Comparison of ENCODE assay signal across 8 mouse cellular contexts in the genomic region with DNA sequence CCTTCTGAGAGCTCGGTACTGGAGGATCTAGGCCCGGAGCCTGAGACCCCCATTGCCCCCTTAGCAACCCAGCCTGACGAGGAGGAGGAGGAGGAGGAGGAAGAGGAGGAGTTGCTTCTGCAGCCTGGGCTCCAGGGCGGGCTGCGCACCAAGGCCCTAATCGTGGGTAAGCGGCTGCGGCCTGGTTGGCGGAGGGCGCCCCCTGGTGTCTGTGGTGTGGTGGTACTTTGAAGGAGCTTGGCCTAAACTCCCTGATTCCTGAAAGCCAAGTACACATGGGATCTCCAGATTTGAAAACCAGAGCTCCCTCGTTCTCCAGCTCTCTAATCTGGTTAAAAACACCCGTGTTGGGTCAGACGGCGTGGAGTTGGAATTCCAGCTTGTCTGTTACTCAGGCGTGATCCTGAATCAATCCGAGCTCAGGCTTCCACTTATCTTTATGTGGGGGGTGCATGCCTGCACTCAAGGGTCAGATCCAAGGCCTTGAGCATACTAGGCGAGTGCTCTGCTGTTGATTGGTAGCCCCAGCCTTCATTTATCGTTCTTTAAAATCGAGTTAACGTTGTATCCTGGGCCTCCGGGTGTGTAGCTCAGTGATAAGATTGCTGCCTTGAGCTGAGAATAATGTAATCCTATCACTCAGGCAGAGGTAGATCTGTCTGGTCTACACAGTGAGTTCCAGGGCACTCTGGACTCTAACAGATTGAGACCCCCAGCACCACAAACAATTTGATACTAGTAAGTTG. TPM values are rescaled to one million over a fixed set of nuclear protein-coding genes. Genes with fewer than 3 reads are reported as not detected.
DNase-seq lines count a peak whose midpoint lies in the region; ATAC-seq and TF ChIP-seq lines count a peak whose summit lies in the region.

No protein-coding gene starts in this region.

- TF ChIP-seq EP300 in heart, adult 2 months (IDR thresholded peaks at IDR 0.05; ENCODE audit: insufficient read depth, low read depth, low read length), result peak; percentile 96

- peak overlapping the region; percentile 46; the same call in 1 of the 2 replicates for H3K27ac ChIP-seq in midbrain, embryonic 10.5 days (replicated peaks)
- H3K27ac ChIP-seq in midbrain, embryonic 16.5 days (ENCODE audit: low read length), result no peak overlapping the region
- no peak overlapping the region for H3K27ac ChIP-seq in embryonic facial prominence, embryonic 12.5 days
- H3K27ac ChIP-seq in heart, adult 2 months, result peak overlapping the region; percentile 48

- peaks cover 71% of the 10 kb centered on the region for H3K36me3 ChIP-seq in midbrain, embryonic 10.5 days
- peaks cover 4% of the 10 kb centered on the region for H3K36me3 ChIP-seq in midbrain, embryonic 16.5 days (ENCODE audit: control insufficient read depth, insufficient read depth, low read length)
- H3K36me3 ChIP-seq in embryonic facial prominence, embryonic 12.5 days, result peaks cover 39% of the 10 kb centered on the region
- H3K36me3 ChIP-seq in heart, adult 2 months (ENCODE audit: control insufficient read depth, insufficient read depth, low read length), result peaks cover 9% of the 10 kb centered on the region; the same call in 1 of the 2 replicates
- H3K36me3 ChIP-seq in myocyte (ENCODE audit: control insufficient read depth, insufficient read depth), result peaks cover 23% of the 10 kb centered on the region

- peaks cover 11% of the 10 kb centered on the region for H3K9me3 ChIP-seq in midbrain, embryonic 10.5 days (replicated peaks)
- H3K9me3 ChIP-seq in midbrain, embryonic 16.5 days (replicated peaks; ENCODE audit: control insufficient read depth, low read length, poor library complexity, severe bottlenecking), result no peaks in the 10 kb centered on the region; the same call in 1 of the 2 replicates
- H3K9me3 ChIP-seq in embryonic facial prominence, embryonic 12.5 days, result no peaks in the 10 kb centered on the region

- no peak overlapping the region for H3K9ac ChIP-seq in midbrain, embryonic 16.5 days (ENCODE audit: low read depth, low read length)
- peak overlapping the region; percentile 5; the same call in 1 of the 2 replicates for H3K9ac ChIP-seq in embryonic facial prominence, embryonic 12.5 days
- peak overlapping the region; percentile 31; the same call in 1 of the 2 replicates for H3K9ac ChIP-seq in heart, adult 2 months (ENCODE audit: low read depth, low read length)

- no peak overlapping the region for H3ac ChIP-seq in myocyte (ENCODE audit: control insufficient read depth, insufficient read length)

- peak; percentile 85 for DNase-seq in midbrain, embryonic 10.5 days (ENCODE audit: low spot score)
- DNase-seq in heart, adult 2 months, result peak; percentile 89 to 93
- peak; percentile 86 for DNase-seq in kidney, adult 9 months
- DNase-seq in liver, result peak; percentile 90
- DNase-seq in spleen, postnatal 36 days (ENCODE audit: low spot score in 2 of 2), result peak; percentile 80 to 83

- H3K27me3 ChIP-seq in midbrain, embryonic 10.5 days (ENCODE audit: low read depth, poor library complexity, severe bottlenecking), result no peaks in the 10 kb centered on the region
- no peaks in the 10 kb centered on the region for H3K27me3 ChIP-seq in midbrain, embryonic 16.5 days (ENCODE audit: control insufficient read depth, insufficient read depth, low read depth, low read length)
- H3K27me3 ChIP-seq in embryonic facial prominence, embryonic 12.5 days, result no peaks in the 10 kb centered on the region
- no peaks in the 10 kb centered on the region for H3K27me3 ChIP-seq in heart, adult 2 months (ENCODE audit: control insufficient read depth, insufficient read depth, low read length)
- H3K27me3 ChIP-seq in myocyte (ENCODE audit: control insufficient read depth, insufficient read depth, insufficient read length), result no peaks in the 10 kb centered on the region

- intact Hi-C loops in heart, adult 2 months (cut with DNase I), result loop anchor here (1.0 to 2.0 kb wide), 2 partner anchors 38 to 133 kb away; no protein-coding TSS in a partner anchor

- TF ChIP-seq POLR2A in heart, adult 2 months (IDR thresholded peaks at IDR 0.05; ENCODE audit: insufficient read depth, low read depth, low read length), result no peak
- no peak for TF ChIP-seq POLR2A in myocyte (IDR thresholded peaks at IDR 0.05; ENCODE audit: insufficient read length, low read depth)

- 34% methylated on average over 21 of the region's 21 CpGs for WGBS in midbrain, embryonic 10.5 days
- WGBS in midbrain, embryonic 16.5 days, result 33% methylated on average over 21 of the region's 21 CpGs
- 32% methylated on average over 21 of the region's 21 CpGs for WGBS in embryonic facial prominence, embryonic 12.5 days
- 19% methylated on average over 21 of the region's 21 CpGs for WGBS in heart, adult 2 months

- peak overlapping the region; percentile 38 for H3K4me3 ChIP-seq in midbrain, embryonic 10.5 days
- no peak overlapping the region for H3K4me3 ChIP-seq in midbrain, embryonic 16.5 days (ENCODE audit: low read depth, low read length)
- H3K4me3 ChIP-seq in embryonic facial prominence, embryonic 12.5 days, result 0 out of 2 replicates have a peak overlapping the region, but pooled peaks have one; percentile 8
- peak overlapping the region; percentile 16; the same call in 1 of the 2 replicates for H3K4me3 ChIP-seq in heart, adult 2 months
- no peak overlapping the region for H3K4me3 ChIP-seq in myocyte

- no peak for ATAC-seq in midbrain, embryonic 16.5 days
- ATAC-seq in embryonic facial prominence, embryonic 12.5 days (ENCODE audit: insufficient number of reproducible peaks, insufficient read depth, low FRiP score, low TSS enrichment), result no peak

- no peaks in the 10 kb centered on the region for H3K79me2 ChIP-seq in heart, adult 2 months (replicated peaks; ENCODE audit: control insufficient read depth, insufficient read depth, low read length)
- H3K79me2 ChIP-seq in myocyte (ENCODE audit: control insufficient read depth, insufficient read depth), result peaks cover 61% of the 10 kb centered on the region

- peaks cover 41% of the 10 kb centered on the region for H3K4me1 ChIP-seq in midbrain, embryonic 10.5 days
- H3K4me1 ChIP-seq in midbrain, embryonic 16.5 days (ENCODE audit: control insufficient read depth, insufficient read depth, low read length), result peaks cover 31% of the 10 kb centered on the region
- peaks cover 35% of the 10 kb centered on the region for H3K4me1 ChIP-seq in embryonic facial prominence, embryonic 12.5 days
- peaks cover 10% of the 10 kb centered on the region for H3K4me1 ChIP-seq in heart, adult 2 months (ENCODE audit: control insufficient read depth, insufficient read depth, low read length)

- no peak overlapping the region for H3K4me2 ChIP-seq in midbrain, embryonic 16.5 days (ENCODE audit: low read length)
- H3K4me2 ChIP-seq in embryonic facial prominence, embryonic 12.5 days (replicated peaks), result peak overlapping the region; percentile 26
- H3K4me2 ChIP-seq in myocyte (ENCODE audit: low read depth), result peak overlapping the region; percentile 37

- TF ChIP-seq CTCF in heart, adult 2 months (IDR thresholded peaks at IDR 0.05), result no peak; the same call in none of the 2 replicates

TF ChIP-seq in myocyte, 11 proteins besides CTCF, POLR2A, EP300 and RAD21:
- TF ChIP-seq POLR2AphosphoS2 (IDR thresholded peaks at IDR 0.05; ENCODE audit: insufficient read length, low read depth) (peak; percentile 19), MAX (IDR thresholded peaks at IDR 0.05; ENCODE audit: low read depth) (no peak)
TF ChIP-seq in myocyte: peak in this region for 1.

RNA-seq across cellular contexts. Expression of gene Dhx16, which starts 5.7 kb away (rescaled TPM):
- polyA plus RNA-seq in midbrain, embryonic 10.5 days (2016; fragmentation: Nextera tagmentation; extraction: Ambion mirVana), result 51.6 and 54.3 TPM in 2 replicates
- polyA plus RNA-seq in midbrain, embryonic 16.5 days (2015; fragmentation: Nextera tagmentation; extraction: Ambion mirVana), result 28.4 and 30.5 TPM in 2 replicates
- 47.8 and 52.8 TPM in 2 replicates for polyA plus RNA-seq in embryonic facial prominence, embryonic 12.5 days (2016; fragmentation: Nextera tagmentation; extraction: Ambion mirVana)
- 10 to 100 TPM; 19.3 to 20.3 TPM for total RNA-seq in heart, adult 2 months (2021)
- 27.7 and 38.0 TPM in 2 replicates for polyA plus RNA-seq in heart, adult 2 months (2012; rRNA removed)
- polyA plus RNA-seq in myocyte (2012; fragmentation: generic; extraction: Trizol), result 29.4 TPM

RNA-seq across cellular contexts. Expression of gene Ppp1r18, which starts 8.6 kb away (rescaled TPM):
- 21.8 and 27.6 TPM in 2 replicates for polyA plus RNA-seq in midbrain, embryonic 10.5 days (2016; fragmentation: Nextera tagmentation; extraction: Ambion mirVana)
- polyA plus RNA-seq in midbrain, embryonic 16.5 days (2015; fragmentation: Nextera tagmentation; extraction: Ambion mirVana), result 18.4 and 18.8 TPM in 2 replicates
- 26.1 and 28.9 TPM in 2 replicates for polyA plus RNA-seq in embryonic facial prominence, embryonic 12.5 days (2016; fragmentation: Nextera tagmentation; extraction: Ambion mirVana)
- total RNA-seq in heart, adult 2 months (2021), result 10 to 100 TPM; 12.8 to 18.6 TPM
- 18.9 and 21.3 TPM in 2 replicates for polyA plus RNA-seq in heart, adult 2 months (2012; rRNA removed)
- 46.2 TPM for polyA plus RNA-seq in myocyte (2012; fragmentation: generic; extraction: Trizol)

RNA-seq across cellular contexts. Expression of gene Nrm, which starts 12.8 kb away (rescaled TPM):
- 80.0 and 84.5 TPM in 2 replicates for polyA plus RNA-seq in midbrain, embryonic 10.5 days (2016; fragmentation: Nextera tagmentation; extraction: Ambion mirVana)
- 13.5 and 14.6 TPM in 2 replicates for polyA plus RNA-seq in midbrain, embryonic 16.5 days (2015; fragmentation: Nextera tagmentation; extraction: Ambion mirVana)
- polyA plus RNA-seq in embryonic facial prominence, embryonic 12.5 days (2016; fragmentation: Nextera tagmentation; extraction: Ambion mirVana), result 39.9 and 43.9 TPM in 2 replicates
- total RNA-seq in heart, adult 2 months (2021), result 1 to 10 TPM; 1.8 TPM
- 5.3 and 5.6 TPM in 2 replicates for polyA plus RNA-seq in heart, adult 2 months (2012; rRNA removed)
- 18.5 TPM for polyA plus RNA-seq in myocyte (2012; fragmentation: generic; extraction: Trizol)

RNA-seq across cellular contexts. Expression of gene 2310061I04Rik, which starts 23.3 kb away (rescaled TPM):
- 29.0 and 29.6 TPM in 2 replicates for polyA plus RNA-seq in midbrain, embryonic 10.5 days (2016; fragmentation: Nextera tagmentation; extraction: Ambion mirVana)
- polyA plus RNA-seq in midbrain, embryonic 16.5 days (2015; fragmentation: Nextera tagmentation; extraction: Ambion mirVana), result 63.9 and 76.4 TPM in 2 replicates
- 24.0 and 24.3 TPM in 2 replicates for polyA plus RNA-seq in embryonic facial prominence, embryonic 12.5 days (2016; fragmentation: Nextera tagmentation; extraction: Ambion mirVana)
- 100 to 1,000 TPM in 1 of 2 experiments, 10 to 100 TPM in 1; 99.4 to 116 TPM for total RNA-seq in heart, adult 2 months (2021)
- 164 and 176 TPM in 2 replicates for polyA plus RNA-seq in heart, adult 2 months (2012; rRNA removed)
- polyA plus RNA-seq in myocyte (2012; fragmentation: generic; extraction: Trizol), result 33.7 TPM

RNA-seq across cellular contexts. Expression of gene Mdc1, which starts 32.6 kb away (rescaled TPM):
- 21.1 and 21.7 TPM in 2 replicates for polyA plus RNA-seq in midbrain, embryonic 10.5 days (2016; fragmentation: Nextera tagmentation; extraction: Ambion mirVana)
- polyA plus RNA-seq in midbrain, embryonic 16.5 days (2015; fragmentation: Nextera tagmentation; extraction: Ambion mirVana), result 8.6 and 10.3 TPM in 2 replicates
- 15.1 and 21.3 TPM in 2 replicates for polyA plus RNA-seq in embryonic facial prominence, embryonic 12.5 days (2016; fragmentation: Nextera tagmentation; extraction: Ambion mirVana)
- total RNA-seq in heart, adult 2 months (2021), result 10 to 100 TPM; 13.2 to 13.3 TPM
- polyA plus RNA-seq in heart, adult 2 months (2012; rRNA removed), result 4.2 and 8.3 TPM in 2 replicates
- 7.0 TPM for polyA plus RNA-seq in myocyte (2012; fragmentation: generic; extraction: Trizol)

Comparison
In these comparisons a context has a peak if more than half of its experiments do, and no peak if none do; other contexts are left out.
1. H3K27ac ChIP-seq: peak in midbrain, embryonic 10.5 days (single experiment) and heart, adult 2 months (single experiment); none in midbrain, embryonic 16.5 days (single experiment) and embryonic facial prominence, embryonic 12.5 days (single experiment).
2. H3K4me3 ChIP-seq: peak in midbrain, embryonic 10.5 days (single experiment), embryonic facial prominence, embryonic 12.5 days (single experiment) and heart, adult 2 months (single experiment); none in midbrain, embryonic 16.5 days (single experiment) and myocyte (single experiment).
3. Peak in every context shown above with its lines, with median percentiles within 50 percentile points of each other: DNase-seq.